Mouse (Mus musculus) hematopoietic stem cell, adult 5-6 weeks (primary cell): ENCODE data around the gene Prkch. TPM values are rescaled to one million over a fixed set of nuclear protein-coding genes. Genes with fewer than 3 reads are reported as not detected.

Experiments
- ATAC-seq, 2 experiments: fragments of 125-278 bp in 1 of 2; replicated peaks in 1 of 2; 2 replicates each; pipeline ENCODE4 v1.8.0; 2016 to 2017; ENCODE audit warnings: inconsistent platforms in 2 of 2, mild to moderate bottlenecking in 2 of 2, moderate number of reproducible peaks in 2 of 2, low read depth in 1 of 2, moderate TSS enrichment in 1 of 2; ENCODE audit not compliant: low FRiP score in 2 of 2, poor library complexity in 2 of 2, severe bottlenecking in 2 of 2, insufficient read depth in 1 of 2, low TSS enrichment in 1 of 2
- total RNA-seq: library from RNA; stranded (forward); fragments of 172-1452, 232-1000 nt; gene quantifications from 2 replicates; pipeline ENCODE4 v1.2.3, GENCODE M21; 2017

The Prkch gene
- total RNA-seq, 1 experiment from 2014 or later, result 36.1 TPM

GRCm38 (mm10) chr12:73743087-73743486 is 158.5 kb downstream of the Prkch start:
- ATAC-seq, result no peak

GRCm38 (mm10) chr12:73746072-73746471 is 161.5 kb downstream of the Prkch start:
- ATAC-seq, result no peak

- no peak for ATAC-seq
These were observed 163.8 kb downstream of the Prkch start for GRCm38 (mm10) chr12:73748373-73748772.

- no peak for ATAC-seq
These were observed 170.0 kb downstream of the Prkch start for GRCm38 (mm10) chr12:73754476-73755150.

GRCm38 (mm10) chr12:73755646-73756045 is 171.1 kb downstream of the Prkch start:
- peak; percentile 55 to 76; a peak in 2 of 4 replicates for ATAC-seq

- ATAC-seq, result peak; percentile 56 to 60; a peak in 2 of 4 replicates
These were observed 171.9 kb downstream of the Prkch start for GRCm38 (mm10) chr12:73756527-73756926.

GRCm38 (mm10) chr12:73762001-73762400 is 177.4 kb downstream of the Prkch start:
- ATAC-seq, result no peak

- ATAC-seq, result no peak
These were observed 178.2 kb downstream of the Prkch start for GRCm38 (mm10) chr12:73762762-73763161.

- ATAC-seq, result no peak
These were observed 180.3 kb downstream of the Prkch start for GRCm38 (mm10) chr12:73764649-73765525.

GRCm38 (mm10) chr12:73766152-73766551 is 181.6 kb downstream of the Prkch start:
- peak; percentile 43 to 66; a peak in 3 of 4 replicates for ATAC-seq

- ATAC-seq, result no peak
These were observed 184.2 kb downstream of the Prkch start for GRCm38 (mm10) chr12:73768788-73769187.

- ATAC-seq, result no peak
These were observed 184.9 kb downstream of the Prkch start for GRCm38 (mm10) chr12:73769536-73769935.

GRCm38 (mm10) chr12:73770771-73771170 is 186.2 kb downstream of the Prkch start:
- no peak for ATAC-seq

GRCm38 (mm10) chr12:73774793-73775385 is 190.3 kb downstream of the Prkch start:
- no peak for ATAC-seq

- no peak for ATAC-seq
These were observed 191.9 kb downstream of the Prkch start for GRCm38 (mm10) chr12:73776401-73776945.

GRCm38 (mm10) chr12:73777673-73778072 is 193.1 kb downstream of the Prkch start:
- ATAC-seq, result no peak

GRCm38 (mm10) chr12:73779332-73780231 is 195.0 kb downstream of the Prkch start:
- peak; percentile 88 to 94 for ATAC-seq
